Mouse (Mus musculus) ES-Bruce4 (cell line): ENCODE measurements around the gene Lrba.
A peak's percentile ranks its signal among the peaks of the same experiment; 100 is the strongest.

Experiments used
- CTCF ChIP-seq: IDR thresholded peaks from one replicate; pipeline ENCODE4 v1.8.1; 2011; ENCODE audit warnings: low read depth, low read length
- EP300 ChIP-seq: IDR thresholded peaks from 2 replicates; pipeline ENCODE4 v1.6.1; 2011; ENCODE audit warnings: low read depth, low read length; ENCODE audit not compliant: insufficient read depth
- POLR2A ChIP-seq: IDR thresholded peaks from one replicate; pipeline ENCODE4 v1.8.1; 2011; ENCODE audit warnings: low read length; ENCODE audit not compliant: insufficient read depth

DNA sequence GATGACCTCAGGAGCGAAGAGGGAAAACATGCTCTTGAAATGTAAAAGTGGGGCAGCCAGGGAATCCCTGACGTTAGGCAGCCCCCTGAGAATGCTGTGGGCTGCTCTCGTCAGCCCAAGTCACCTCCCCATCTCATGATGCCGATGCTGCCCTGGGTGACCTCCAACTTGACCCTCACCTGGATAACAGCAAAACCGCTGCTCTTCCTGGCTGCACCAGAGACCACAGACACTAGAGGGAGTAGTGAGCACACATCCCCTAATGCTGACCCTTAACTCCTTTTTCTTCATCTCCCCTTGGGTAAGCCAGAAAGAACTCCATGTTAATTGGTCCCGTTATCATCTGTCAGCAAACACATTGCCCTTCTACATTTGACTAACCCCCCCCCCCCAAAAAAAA lies 572.2 kb downstream of the Lrba start:
- TF ChIP-seq EP300 (no peak), CTCF (peak; percentile 77), POLR2A (no peak)
